Mouse (Mus musculus) erythroblast, embryonic 14.5 days (primary cell): ENCODE results near the gene Adipor2.

Experiments used
- GATA1 ChIP-seq: IDR thresholded peaks from 2 replicates; pipeline ENCODE4 v1.6.1; 2012; ENCODE audit warnings: low read length, inconsistent platforms, mixed read lengths
- TAL1 ChIP-seq: IDR thresholded peaks from 3 replicates; pipeline ENCODE4 v1.6.1; 2012; ENCODE audit warnings: low read length, inconsistent platforms, mixed read lengths

DNA sequence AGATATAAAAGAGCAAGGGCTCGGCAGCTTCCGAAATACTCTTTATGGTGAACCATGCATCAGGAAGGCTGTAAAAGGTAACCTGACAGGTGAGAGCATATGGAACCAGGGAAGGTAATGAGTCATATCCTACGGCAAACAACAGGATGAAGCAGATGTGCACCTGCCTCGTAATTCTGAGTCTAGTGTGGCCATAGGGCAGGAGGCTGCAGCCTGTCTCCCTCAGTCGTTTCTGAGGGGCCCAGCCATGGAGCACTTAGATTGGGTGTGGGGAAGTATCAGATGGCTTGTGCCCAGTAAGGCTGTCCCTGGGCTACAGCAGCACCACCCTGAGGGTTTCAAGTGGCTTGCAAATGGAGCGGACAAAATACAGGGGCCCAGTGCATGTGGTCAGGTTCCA lies 65.0 kb downstream of the Adipor2 start:
- TF ChIP-seq TAL1, result no peak
- no peak for TF ChIP-seq GATA1
